Mouse (Mus musculus): ENCODE results near the gene Sh3rf3. TPM values are rescaled to one million over a fixed set of nuclear protein-coding genes. Genes with fewer than 3 reads are reported as not detected.

Gene Sh3rf3
- polyA plus RNA-seq, 1 experiment: 0.44 TPM

GRCm38 (mm10) chr10:59114535-59115291, 301.6 kb downstream of the Sh3rf3 start:
- no peaks in the 10 kb centered on the region; the same call in 1 of the 2 replicates for H3K27me3 ChIP-seq (ENCODE audit: control insufficient read depth, insufficient read depth, low read length)

DNA sequence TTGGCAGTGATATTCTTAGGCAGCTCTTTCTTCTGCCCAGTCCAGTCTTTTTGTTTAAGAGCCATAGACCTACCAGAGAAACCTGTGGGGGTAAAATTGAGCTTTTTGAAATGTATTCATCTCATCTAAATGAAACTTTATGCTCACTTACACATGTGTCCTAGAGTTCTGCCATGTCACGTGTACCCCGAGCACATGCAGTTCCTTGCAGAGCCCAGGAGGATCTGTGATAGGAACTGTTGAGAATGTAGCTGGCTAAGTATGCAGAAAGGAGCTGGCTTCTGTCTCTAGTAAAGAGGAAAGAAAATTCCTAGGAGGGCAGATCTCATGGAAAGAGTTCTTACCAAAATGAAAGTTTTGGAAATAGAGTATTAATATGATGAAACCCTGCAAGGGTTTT, 302.5 kb downstream of the Sh3rf3 start:
- 97% methylated on average over 2 of the region's 2 CpGs for WGBS
- no peaks in the 10 kb centered on the region; the same call in 1 of the 2 replicates for H3K27me3 ChIP-seq (ENCODE audit: control insufficient read depth, insufficient read depth, low read length)
- no peak overlapping the region for H3K4me3 ChIP-seq (ENCODE audit: low read depth, low read length)
- TF ChIP-seq POLR2A (IDR thresholded peaks at IDR 0.05; ENCODE audit: low read depth, low read length) (no peak), CTCF (IDR thresholded peaks at IDR 0.05; ENCODE audit: extremely low read depth, insufficient read length, insufficient replicate concordance, low read depth, low read length) (no peak)
- H3K27ac ChIP-seq (ENCODE audit: insufficient read depth, low read depth, low read length): no peak overlapping the region
- H3K4me1 ChIP-seq (ENCODE audit: control insufficient read depth, insufficient read depth, insufficient read length, low read length): no peaks in the 10 kb centered on the region
- no peaks in the 10 kb centered on the region for H3K36me3 ChIP-seq (ENCODE audit: control insufficient read depth, insufficient read depth, low read length)

More at GRCm38 (mm10) chr10:59114535-59115291, 301.6 kb downstream of the Sh3rf3 start:
- H3K4me1 ChIP-seq (ENCODE audit: control insufficient read depth, insufficient read depth, insufficient read length, low read length): no peaks in the 10 kb centered on the region
- H3K27ac ChIP-seq (ENCODE audit: insufficient read depth, low read depth, low read length): no peak overlapping the region
- WGBS: 41% methylated on average over 15 of the region's 15 CpGs
- no peaks in the 10 kb centered on the region for H3K36me3 ChIP-seq (ENCODE audit: control insufficient read depth, insufficient read depth, low read length)
- H3K4me3 ChIP-seq (ENCODE audit: low read depth, low read length): no peak overlapping the region
- TF ChIP-seq POLR2A (IDR thresholded peaks at IDR 0.05; ENCODE audit: low read depth, low read length) (no peak), CTCF (IDR thresholded peaks at IDR 0.05; ENCODE audit: extremely low read depth, insufficient read length, insufficient replicate concordance, low read depth, low read length) (no peak)

GRCm38 (mm10) chr10:59116331-59116730, 303.2 kb downstream of the Sh3rf3 start:
- TF ChIP-seq CTCF (IDR thresholded peaks at IDR 0.05; ENCODE audit: extremely low read depth, insufficient read length, insufficient replicate concordance, low read depth, low read length) (no peak), POLR2A (IDR thresholded peaks at IDR 0.05; ENCODE audit: low read depth, low read length) (no peak)
- Histone ChIP-seq H3K4me3 (ENCODE audit: low read depth, low read length) (no peak overlapping the region), H3K27ac (ENCODE audit: insufficient read depth, low read depth, low read length) (no peak overlapping the region), H3K36me3 (ENCODE audit: control insufficient read depth, insufficient read depth, low read length) (no peaks in the 10 kb centered on the region), H3K27me3 (ENCODE audit: control insufficient read depth, insufficient read depth, low read length) (no peaks in the 10 kb centered on the region; the same call in 1 of the 2 replicates), H3K4me1 (ENCODE audit: control insufficient read depth, insufficient read depth, insufficient read length, low read length) (no peaks in the 10 kb centered on the region)
- WGBS: 64% methylated on average over 9 of the region's 9 CpGs

DNA sequence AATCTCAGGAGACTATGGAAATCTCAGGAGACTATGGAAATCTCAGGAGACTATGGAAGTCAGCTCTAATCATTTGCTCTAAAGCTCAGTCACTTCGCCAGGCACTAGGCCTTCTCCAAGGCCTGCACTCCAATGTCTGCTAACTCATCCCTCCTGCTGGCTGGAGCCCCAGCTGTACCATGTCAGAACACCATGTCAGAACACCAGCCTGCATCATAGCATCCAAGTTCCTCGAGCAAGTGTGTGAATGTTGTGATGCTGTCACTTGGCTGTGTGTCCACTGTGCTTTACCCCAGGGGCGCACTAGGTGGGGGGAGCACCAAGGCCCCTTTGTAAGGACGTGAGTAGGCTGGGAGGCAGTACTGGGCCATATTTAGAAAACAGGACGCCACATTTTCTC, 304.4 kb downstream of the Sh3rf3 start:
- 81% methylated on average over 5 of the region's 5 CpGs for WGBS
- TF ChIP-seq CTCF (IDR thresholded peaks at IDR 0.05; ENCODE audit: extremely low read depth, insufficient read length, insufficient replicate concordance, low read depth, low read length) (no peak), POLR2A (IDR thresholded peaks at IDR 0.05; ENCODE audit: low read depth, low read length) (no peak)
- H3K4me3 ChIP-seq (ENCODE audit: low read depth, low read length): no peak overlapping the region
- H3K36me3 ChIP-seq (ENCODE audit: control insufficient read depth, insufficient read depth, low read length): no peaks in the 10 kb centered on the region
- H3K27ac ChIP-seq (ENCODE audit: insufficient read depth, low read depth, low read length): no peak overlapping the region
- H3K27me3 ChIP-seq (ENCODE audit: control insufficient read depth, insufficient read depth, low read length): no peaks in the 10 kb centered on the region; the same call in 1 of the 2 replicates
- no peaks in the 10 kb centered on the region for H3K4me1 ChIP-seq (ENCODE audit: control insufficient read depth, insufficient read depth, insufficient read length, low read length)

DNA sequence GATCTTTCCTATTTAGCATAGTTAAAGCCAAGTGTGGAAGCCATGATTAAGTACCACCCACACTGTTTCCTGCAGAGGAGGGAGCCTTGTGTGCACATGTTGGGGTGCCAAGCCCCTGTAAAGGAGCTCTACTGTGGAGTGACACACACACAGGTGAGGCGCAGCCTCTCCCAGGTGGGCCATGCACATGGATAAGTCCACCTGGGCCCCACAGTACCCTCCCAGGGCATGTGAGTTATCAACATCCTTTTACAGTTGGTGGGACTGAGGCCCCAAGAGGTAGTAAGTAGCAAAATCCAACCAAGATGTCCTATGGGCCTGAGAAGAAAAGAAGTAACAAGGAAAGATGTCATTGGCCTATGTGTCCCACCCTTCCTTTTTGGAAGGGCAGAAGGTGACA, 305.8 kb downstream of the Sh3rf3 start:
- Histone ChIP-seq H3K27ac (ENCODE audit: insufficient read depth, low read depth, low read length) (no peak overlapping the region), H3K4me3 (ENCODE audit: low read depth, low read length) (no peak overlapping the region), H3K27me3 (ENCODE audit: control insufficient read depth, insufficient read depth, low read length) (no peaks in the 10 kb centered on the region), H3K36me3 (ENCODE audit: control insufficient read depth, insufficient read depth, low read length) (no peaks in the 10 kb centered on the region), H3K4me1 (ENCODE audit: control insufficient read depth, insufficient read depth, insufficient read length, low read length) (no peaks in the 10 kb centered on the region)
- 91% methylated on average over 1 of the region's 1 CpGs for WGBS
- no peak for TF ChIP-seq POLR2A (IDR thresholded peaks at IDR 0.05; ENCODE audit: low read depth, low read length)
- TF ChIP-seq CTCF (IDR thresholded peaks at IDR 0.05; ENCODE audit: extremely low read depth, insufficient read length, insufficient replicate concordance, low read depth, low read length): no peak

GRCm38 (mm10) chr10:59119811-59120210, 306.7 kb downstream of the Sh3rf3 start:
- no peaks in the 10 kb centered on the region for H3K36me3 ChIP-seq (ENCODE audit: control insufficient read depth, insufficient read depth, low read length)
- H3K27ac ChIP-seq (ENCODE audit: insufficient read depth, low read depth, low read length): no peak overlapping the region
- WGBS: 90% methylated on average over 2 of the region's 2 CpGs
- H3K4me1 ChIP-seq (ENCODE audit: control insufficient read depth, insufficient read depth, insufficient read length, low read length): no peaks in the 10 kb centered on the region
- no peak for TF ChIP-seq CTCF (IDR thresholded peaks at IDR 0.05; ENCODE audit: extremely low read depth, insufficient read length, insufficient replicate concordance, low read depth, low read length)
- no peak for TF ChIP-seq POLR2A (IDR thresholded peaks at IDR 0.05; ENCODE audit: low read depth, low read length)
- no peaks in the 10 kb centered on the region for H3K27me3 ChIP-seq (ENCODE audit: control insufficient read depth, insufficient read depth, low read length)
- H3K4me3 ChIP-seq (ENCODE audit: low read depth, low read length): no peak overlapping the region

- no peaks in the 10 kb centered on the region for H3K27me3 ChIP-seq (ENCODE audit: control insufficient read depth, insufficient read depth, low read length)
- H3K27ac ChIP-seq (ENCODE audit: insufficient read depth, low read depth, low read length): no peak overlapping the region
- no peaks in the 10 kb centered on the region for H3K36me3 ChIP-seq (ENCODE audit: control insufficient read depth, insufficient read depth, low read length)
- 77% methylated on average over 2 of the region's 2 CpGs for WGBS
- no peak overlapping the region for H3K4me3 ChIP-seq (ENCODE audit: low read depth, low read length)
- TF ChIP-seq POLR2A (IDR thresholded peaks at IDR 0.05; ENCODE audit: low read depth, low read length) (no peak), CTCF (IDR thresholded peaks at IDR 0.05; ENCODE audit: extremely low read depth, insufficient read length, insufficient replicate concordance, low read depth, low read length) (no peak)
- no peaks in the 10 kb centered on the region for H3K4me1 ChIP-seq (ENCODE audit: control insufficient read depth, insufficient read depth, insufficient read length, low read length)
These were observed 312.3 kb downstream of the Sh3rf3 start for GRCm38 (mm10) chr10:59125497-59125896.

Data from small intestine, adult 2 months (tissue).